21 mouse cellular contexts compared by ENCODE assay signal in genomic region chr4:138827147-138827546, GRCm38 (mm10). TPM values are rescaled to one million over a fixed set of nuclear protein-coding genes. Genes with fewer than 3 reads are reported as not detected.
"Had no signal": no experiment of that assay in that cellular context is flagged by ENCODE, and none has a peak within 500 bp of the region (broad histone marks: within the 10 kb centered on the region; RNA-seq: fewer than 3 reads in every experiment).

No protein-coding gene starts in this region.

- H3K9ac ChIP-seq: limb, embryonic 12.5 days; liver, embryonic 14.5 days; midbrain, embryonic 13.5 days; neural tube, embryonic 15.5 days had no signal

- H3K27ac ChIP-seq: left cerebral cortex, adult 2 months; limb, embryonic 12.5 days; liver, embryonic 14.5 days; midbrain, embryonic 13.5 days; neural tube, embryonic 15.5 days; stomach, postnatal 0 days had no signal

- H3K4me2 ChIP-seq: limb, embryonic 12.5 days; midbrain, embryonic 13.5 days; neural tube, embryonic 15.5 days had no signal

- H3K9me3 ChIP-seq: neural tube, embryonic 15.5 days had no signal

- H3K27me3 ChIP-seq: midbrain, embryonic 13.5 days; neural tube, embryonic 15.5 days had no signal

- H3K36me3 ChIP-seq: limb, embryonic 12.5 days; midbrain, embryonic 13.5 days; neural tube, embryonic 15.5 days had no signal

- H3K4me3 ChIP-seq: left cerebral cortex, adult 2 months; limb, embryonic 12.5 days; midbrain, embryonic 13.5 days; myocyte; neural tube, embryonic 15.5 days had no signal

- DNase-seq: kidney, adult 11 months; kidney, postnatal 25 days; lung, adult 2 months; lung, postnatal 10 days; lung, postnatal 4 days; right cerebral cortex, adult 18-20 months; right cerebral cortex, postnatal 25 days; thymus, postnatal 4 days had no signal

- ATAC-seq: midbrain, embryonic 13.5 days had no signal

RNA-seq across cellular contexts. Expression of gene Pla2g5, which starts 36.1 kb away (rescaled TPM):
- total RNA-seq: liver, adult 2 months; megakaryocyte-erythroid progenitor cell, adult 5-6 weeks had no signal
- polyA plus RNA-seq: limb, embryonic 12.5 days; liver, adult 2 months; liver, embryonic 14.5 days; neural tube, embryonic 11.5 days had no signal

RNA-seq across cellular contexts. Expression of gene Gm13030, which starts 46.6 kb away (rescaled TPM):
- total RNA-seq: layer of hippocampus, postnatal 25 days; left cerebral cortex, adult 2 months; left cerebral cortex, postnatal 14 days; liver, adult 2 months; megakaryocyte-erythroid progenitor cell, adult 5-6 weeks had no signal
- polyA plus RNA-seq: kidney, embryonic 16.5 days; limb, embryonic 12.5 days; liver, adult 2 months; liver, embryonic 14.5 days; lung, adult 2 months; midbrain, embryonic 13.5 days; myocyte; neural tube, embryonic 11.5 days; neural tube, embryonic 15.5 days; stomach, postnatal 0 days had no signal

RNA-seq across cellular contexts. Expression of gene Pla2g2e, which starts 50.6 kb away (rescaled TPM):
- total RNA-seq: layer of hippocampus, postnatal 25 days; left cerebral cortex, adult 2 months; left cerebral cortex, postnatal 14 days; liver, adult 2 months; megakaryocyte-erythroid progenitor cell, adult 5-6 weeks had no signal
- polyA plus RNA-seq: limb, embryonic 12.5 days; liver, adult 2 months; liver, embryonic 14.5 days; midbrain, embryonic 13.5 days; neural tube, embryonic 11.5 days; neural tube, embryonic 15.5 days; stomach, postnatal 0 days had no signal

RNA-seq across cellular contexts. Expression of gene Pla2g2d, which starts 51.6 kb away (rescaled TPM):
- total RNA-seq: liver, adult 2 months; megakaryocyte-erythroid progenitor cell, adult 5-6 weeks had no signal
- polyA plus RNA-seq: kidney, embryonic 16.5 days; limb, embryonic 12.5 days; liver, adult 2 months; liver, embryonic 14.5 days had no signal
